Mouse (Mus musculus) liver (tissue): ENCODE data around the gene Btbd10.
A peak's percentile ranks its signal among the peaks of the same experiment; 100 is the strongest.

Source experiments
- DNase-seq: peaks from one replicate; pipeline ENCODE4 v3.0.0-alpha.2; 2020; ENCODE audit warnings: mixed read lengths

The Btbd10 gene

GRCm38 (mm10) chr7:113292193-113292592 is 77.0 kb downstream of the Btbd10 start:
- DNase-seq: no peak

- DNase-seq: no peak
Observed at GRCm38 (mm10) chr7:113291741-113292140, 77.5 kb downstream of the Btbd10 start.

- DNase-seq: no peak
Observed at GRCm38 (mm10) chr7:113289211-113289610, 80.0 kb downstream of the Btbd10 start.

GRCm38 (mm10) chr7:113285405-113285804 is 83.8 kb downstream of the Btbd10 start:
- DNase-seq: no peak

GRCm38 (mm10) chr7:113279246-113279645 is 89.9 kb downstream of the Btbd10 start:
- no peak for DNase-seq

- no peak for DNase-seq
Observed at GRCm38 (mm10) chr7:113278493-113278892, 90.7 kb downstream of the Btbd10 start.

- DNase-seq: no peak
Observed at GRCm38 (mm10) chr7:113277245-113277644, 91.9 kb downstream of the Btbd10 start.

- DNase-seq: no peak
Observed at GRCm38 (mm10) chr7:113272338-113272997, 96.7 kb downstream of the Btbd10 start.

GRCm38 (mm10) chr7:113270991-113271390 is 98.2 kb downstream of the Btbd10 start:
- no peak for DNase-seq

- DNase-seq: no peak
Observed at GRCm38 (mm10) chr7:113270551-113270950, 98.6 kb downstream of the Btbd10 start.

- no peak for DNase-seq
Observed at GRCm38 (mm10) chr7:113269921-113270320, 99.3 kb downstream of the Btbd10 start.

- DNase-seq: no peak
Observed at GRCm38 (mm10) chr7:113269081-113269480, 100.1 kb downstream of the Btbd10 start.

- DNase-seq: peak; percentile 58
Observed at GRCm38 (mm10) chr7:113268287-113268686, 100.9 kb downstream of the Btbd10 start.
